Mouse (Mus musculus) spleen, adult 2 months (tissue): ENCODE results near the gene Iqschfp. TPM values are rescaled to one million over a fixed set of nuclear protein-coding genes. Genes with fewer than 3 reads are reported as not detected.

Experiments
- DNase-seq, 2 experiments: peaks; one replicate each; pipeline versions ENCODE4 v3.0.0 to v3.0.0-alpha.2; 2012 to 2021; ENCODE audit warnings: low spot score in 2 of 2, low read depth in 1 of 2
- H3K27ac ChIP-seq: fragments of 200-500 bp; 2 replicates; pipeline ENCODE4 v1.5.1; 2012; ENCODE audit warnings: low read length, inconsistent platforms; ENCODE audit not compliant: insufficient read depth
- H3K27me3 ChIP-seq: fragments of 200-500 bp; 2 replicates; pipeline ENCODE4 v1.6.1; 2012; ENCODE audit warnings: mild to moderate bottlenecking, moderate library complexity, low read length, inconsistent platforms; ENCODE audit not compliant: control insufficient read depth, insufficient read depth
- H3K36me3 ChIP-seq: fragments of 200-500 bp; 2 replicates; pipeline ENCODE4 v1.6.1; 2012; ENCODE audit warnings: mild to moderate bottlenecking, low read length, inconsistent platforms; ENCODE audit not compliant: control insufficient read depth, insufficient read depth
- H3K4me1 ChIP-seq: fragments of 200-500 bp; 2 replicates; pipeline ENCODE4 v1.6.1; 2011; ENCODE audit warnings: inconsistent platforms; ENCODE audit not compliant: control insufficient read depth, insufficient read depth, insufficient read length
- H3K4me3 ChIP-seq: fragments of 200-500 bp; 2 replicates; pipeline ENCODE4 v1.5.1; 2011; ENCODE audit warnings: mild to moderate bottlenecking, inconsistent platforms; ENCODE audit not compliant: insufficient read depth, insufficient read length; ENCODE audit errors: extremely low read depth
- CTCF ChIP-seq: fragments of 200-500 bp; IDR thresholded peaks from 2 replicates; pipeline ENCODE4 v1.5.1; 2011; ENCODE audit warnings: mild to moderate bottlenecking, inconsistent platforms; ENCODE audit not compliant: insufficient read depth, insufficient read length, insufficient replicate concordance; ENCODE audit errors: extremely low read depth
- POLR2A ChIP-seq: fragments of 200-500 bp; IDR thresholded peaks from 2 replicates; pipeline ENCODE4 v1.6.1; 2011; ENCODE audit warnings: low read depth, low read length, inconsistent platforms
- WGBS: fragments of 180-500 bp; shearing (Covaris S2); methylation state at CpG from one replicate; pipeline ENCODE4 v1.1.7; 2018; 5-methylcytosine and 5-hydroxymethylcytosine counted together
- polyA plus RNA-seq: library from polyadenylated mRNA; depleted of rRNA; stranded (reverse); fragments of >200 nt; gene quantifications from 2 replicates; pipeline ENCODE4 v1.2.3, GENCODE M21; 2012

The Iqschfp gene
- polyA plus RNA-seq, 1 experiment = not detected

GRCm38 (mm10) chr3:68632714-68633113 lies 740.7 kb downstream of the Iqschfp start:
- Histone ChIP-seq H3K27ac (no peak overlapping the region), H3K4me3 (no peak overlapping the region), H3K27me3 (no peaks in the 10 kb centered on the region), H3K36me3 (no peaks in the 10 kb centered on the region), H3K4me1 (peaks cover 7% of the 10 kb centered on the region; the same call in 1 of the 2 replicates)
- 79% methylated on average over 3 of the region's 3 CpGs for WGBS
- TF ChIP-seq CTCF (no peak), POLR2A (no peak)
- DNase-seq = no peak

GRCm38 (mm10) chr3:68633577-68633976 lies 741.5 kb downstream of the Iqschfp start:
- TF ChIP-seq CTCF = no peak
- no peak for TF ChIP-seq POLR2A

GRCm38 (mm10) chr3:68637960-68638359 lies 745.9 kb downstream of the Iqschfp start:
- Histone ChIP-seq H3K4me1 (peaks cover 7% of the 10 kb centered on the region; the same call in 1 of the 2 replicates), H3K36me3 (no peaks in the 10 kb centered on the region), H3K27ac (no peak overlapping the region), H3K27me3 (no peaks in the 10 kb centered on the region), H3K4me3 (peak overlapping the region; percentile 32)
- TF ChIP-seq POLR2A (no peak), CTCF (no peak)
- peak in 1 of 2 experiments; percentile 28 for DNase-seq
- WGBS = 9% methylated on average over 7 of the region's 7 CpGs

More at GRCm38 (mm10) chr3:68633577-68633976, 741.5 kb downstream of the Iqschfp start:
- Histone ChIP-seq H3K4me3 (no peak overlapping the region), H3K27me3 (no peaks in the 10 kb centered on the region), H3K36me3 (no peaks in the 10 kb centered on the region), H3K27ac (no peak overlapping the region), H3K4me1 (peaks cover 7% of the 10 kb centered on the region; the same call in 1 of the 2 replicates)
- 56% methylated on average over 4 of the region's 4 CpGs for WGBS
- DNase-seq = peak in 1 of 2 experiments; percentile 12

- H3K27ac ChIP-seq = no peak overlapping the region
- DNase-seq = no peak
- no peaks in the 10 kb centered on the region for H3K27me3 ChIP-seq
- peaks cover 6% of the 10 kb centered on the region; the same call in 1 of the 2 replicates for H3K4me1 ChIP-seq
- no peak overlapping the region for H3K4me3 ChIP-seq
- TF ChIP-seq POLR2A = no peak
- TF ChIP-seq CTCF = no peak
- 91% methylated on average over 1 of the region's 1 CpGs for WGBS
- H3K36me3 ChIP-seq = no peaks in the 10 kb centered on the region
These were observed 746.7 kb downstream of the Iqschfp start for GRCm38 (mm10) chr3:68638703-68639102.

GRCm38 (mm10) chr3:68642935-68643334 lies 750.9 kb downstream of the Iqschfp start:
- Histone ChIP-seq H3K36me3 (no peaks in the 10 kb centered on the region), H3K27ac (no peak overlapping the region), H3K4me1 (peaks cover 7% of the 10 kb centered on the region; the same call in 1 of the 2 replicates), H3K27me3 (no peaks in the 10 kb centered on the region), H3K4me3 (no peak overlapping the region)
- TF ChIP-seq POLR2A (no peak), CTCF (no peak)
- 76% methylated on average over 7 of the region's 7 CpGs for WGBS
- no peak for DNase-seq

- no peak overlapping the region for H3K27ac ChIP-seq
These were observed 754.5 kb downstream of the Iqschfp start for GRCm38 (mm10) chr3:68646387-68647130.

GRCm38 (mm10) chr3:68647282-68647681 lies 755.2 kb downstream of the Iqschfp start:
- H3K36me3 ChIP-seq = no peaks in the 10 kb centered on the region
- WGBS = 80% methylated on average over 3 of the region's 3 CpGs
- peak in 1 of 2 experiments; percentile 7 for DNase-seq
- no peak for TF ChIP-seq POLR2A
- no peak for TF ChIP-seq CTCF
- no peak overlapping the region for H3K4me3 ChIP-seq
- no peak overlapping the region for H3K27ac ChIP-seq
- peaks cover 7% of the 10 kb centered on the region; the same call in 1 of the 2 replicates for H3K4me1 ChIP-seq
- H3K27me3 ChIP-seq = no peaks in the 10 kb centered on the region

More at GRCm38 (mm10) chr3:68646387-68647130, 754.5 kb downstream of the Iqschfp start:
- Histone ChIP-seq H3K36me3 (no peaks in the 10 kb centered on the region), H3K4me1 (peaks cover 7% of the 10 kb centered on the region; the same call in 1 of the 2 replicates), H3K4me3 (no peak overlapping the region), H3K27me3 (no peaks in the 10 kb centered on the region)
- DNase-seq = peak; percentile 9 to 29
- 35% methylated on average over 6 of the region's 6 CpGs for WGBS
- TF ChIP-seq CTCF (peak; percentile 48; the same call in 1 of the 2 replicates), POLR2A (no peak)
